Mouse (Mus musculus) lung, embryonic 14.5 days (tissue): ENCODE data around the gene Slc2a8. TPM values are rescaled to one million over a fixed set of nuclear protein-coding genes. Genes with fewer than 3 reads are reported as not detected.

Experiments used
- ATAC-seq: fragments of 200-750 bp; cut with Nextera tagmentation; 2 replicates; pipeline ENCODE4 v1.8.0; 2017; ENCODE audit warnings: mild to moderate bottlenecking, moderate TSS enrichment, moderate library complexity; ENCODE audit not compliant: insufficient read depth
- DNase-seq: peaks from one replicate; pipeline ENCODE4 v3.0.0-alpha.2; 2015
- H3K27ac ChIP-seq: fragments of 300-500 bp; sonication (generic); 2 replicates; pipeline ENCODE4 v1.5.1; 2014; ENCODE audit warnings: low read depth, mild to moderate bottlenecking, moderate library complexity
- H3K27me3 ChIP-seq: fragments of 300-500 bp; sonication (generic); 2 replicates; pipeline ENCODE4 v1.6.1; 2014; ENCODE audit warnings: low read length, control low read depth; ENCODE audit not compliant: insufficient read depth
- H3K36me3 ChIP-seq: fragments of 300-500 bp; sonication (generic); 2 replicates; pipeline ENCODE4 v1.6.1; 2014; ENCODE audit warnings: control low read depth; ENCODE audit not compliant: insufficient read depth
- H3K4me1 ChIP-seq: fragments of 300-500 bp; sonication (generic); 2 replicates; pipeline ENCODE4 v1.6.1; 2014; ENCODE audit warnings: antibody characterized with exemption, control low read depth; ENCODE audit not compliant: insufficient read depth
- H3K4me2 ChIP-seq: fragments of 300-500 bp; sonication (generic); 2 replicates; pipeline ENCODE4 v1.6.1; 2014; ENCODE audit warnings: mild to moderate bottlenecking
- H3K4me3 ChIP-seq: fragments of 300-500 bp; sonication (generic); 2 replicates; pipeline ENCODE4 v1.5.1; 2014; ENCODE audit warnings: low read depth, low read length
- H3K9ac ChIP-seq: fragments of 300-500 bp; sonication (generic); 2 replicates; pipeline ENCODE4 v1.6.1; 2014
- H3K9me3 ChIP-seq: fragments of 300-500 bp; sonication (generic); 2 replicates; pipeline ENCODE4 v1.6.1; 2016; ENCODE audit warnings: low read depth, low read length, control low read depth
- CTCF ChIP-seq: IDR thresholded peaks from 2 replicates; pipeline ENCODE4 v1.5.1; 2016; ENCODE audit warnings: antibody characterized with exemption, low read depth
- WGBS: fragments of 180-500 bp; shearing (Covaris S2); extraction: QIAGEN DNeasy Blood & Tissue Kit; methylation state at CpG from one replicate; pipeline ENCODE4 v1.1.7; 2014; 5-methylcytosine and 5-hydroxymethylcytosine counted together
- polyA plus RNA-seq: library from polyadenylated mRNA; unstranded; fragments of >200 nt; fragmentation: Nextera tagmentation; extraction: Ambion mirVana; gene quantifications from 2 replicates; pipeline ENCODE4 v1.2.1, GENCODE M21; 2014

Slc2a8 gene
- polyA plus RNA-seq, 1 experiment from 2014 or later = 14.4 TPM

GRCm38 (mm10) chr2:32978675-32979074, 3.2 kb downstream of the Slc2a8 start:
- DNase-seq = no peak
- H3K36me3 ChIP-seq = peaks cover 6% of the 10 kb centered on the region; the same call in 1 of the 2 replicates
- no peak overlapping the region for H3K4me2 ChIP-seq
- TF ChIP-seq CTCF = no peak
- H3K27ac ChIP-seq = no peak overlapping the region
- no peak for ATAC-seq
- no peaks in the 10 kb centered on the region for H3K27me3 ChIP-seq
- 69% methylated on average over 3 of the region's 3 CpGs for WGBS
- no peak overlapping the region for H3K4me3 ChIP-seq
- H3K4me1 ChIP-seq = peaks cover 6% of the 10 kb centered on the region; the same call in 1 of the 2 replicates
- H3K9me3 ChIP-seq = no peaks in the 10 kb centered on the region
- no peak overlapping the region for H3K9ac ChIP-seq

DNA sequence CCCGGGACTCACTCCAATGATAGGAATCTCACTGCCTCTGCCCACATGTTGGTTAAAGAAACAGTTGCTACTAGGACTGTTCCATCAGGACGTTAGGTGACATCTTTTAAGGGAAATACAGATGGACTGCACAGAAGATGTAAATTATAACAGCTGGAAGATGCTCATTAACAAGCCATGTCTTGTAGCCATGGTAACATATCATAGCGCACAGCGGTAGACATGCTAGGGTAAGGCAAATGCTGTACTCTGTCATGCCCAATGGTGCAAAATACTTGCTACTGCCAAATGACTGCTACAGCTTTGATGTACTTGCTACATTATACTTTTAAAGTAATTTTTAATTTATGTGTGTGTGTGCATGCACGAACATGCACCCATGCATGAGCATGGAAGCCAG, 4.8 kb downstream of the Slc2a8 start:
- ATAC-seq = no peak
- peaks cover 18% of the 10 kb centered on the region; the same call in 1 of the 2 replicates for H3K36me3 ChIP-seq
- no peak overlapping the region for H3K27ac ChIP-seq
- TF ChIP-seq CTCF = no peak
- DNase-seq = no peak
- no peaks in the 10 kb centered on the region for H3K27me3 ChIP-seq
- peaks cover 4% of the 10 kb centered on the region; the same call in 1 of the 2 replicates for H3K4me1 ChIP-seq
- H3K4me2 ChIP-seq = no peak overlapping the region
- no peak overlapping the region for H3K4me3 ChIP-seq
- no peak overlapping the region for H3K9ac ChIP-seq
- H3K9me3 ChIP-seq = no peaks in the 10 kb centered on the region
- WGBS = 72% methylated on average over 5 of the region's 5 CpGs

DNA sequence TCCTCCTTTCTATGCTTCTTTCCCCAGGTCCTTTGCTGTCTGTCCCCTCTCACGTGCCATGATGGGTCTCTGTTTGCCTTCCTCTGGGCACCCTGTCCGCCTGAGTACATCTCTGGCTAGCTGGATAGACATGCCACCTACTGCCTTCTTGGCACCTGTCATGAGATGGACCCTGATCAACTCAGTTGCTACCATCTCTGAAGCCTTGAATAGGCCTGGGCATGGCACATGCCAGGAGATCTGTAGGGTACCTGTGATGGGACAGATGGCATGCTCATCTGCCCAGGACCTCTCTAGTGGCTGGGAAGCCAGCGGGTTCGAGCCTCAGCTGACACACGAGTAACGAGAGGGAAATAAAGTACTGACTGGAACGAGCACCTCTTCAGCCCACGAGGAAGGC, 7.7 kb downstream of the Slc2a8 start:
- Histone ChIP-seq H3K9me3 (no peaks in the 10 kb centered on the region), H3K4me2 (no peak overlapping the region), H3K27ac (no peak overlapping the region), H3K4me1 (no peaks in the 10 kb centered on the region), H3K36me3 (peaks cover 18% of the 10 kb centered on the region; the same call in 1 of the 2 replicates), H3K9ac (no peak overlapping the region), H3K27me3 (no peaks in the 10 kb centered on the region), H3K4me3 (no peak overlapping the region)
- WGBS = 85% methylated on average over 8 of the region's 8 CpGs
- no peak for ATAC-seq
- DNase-seq = no peak
- TF ChIP-seq CTCF = no peak

- Histone ChIP-seq H3K9me3 (no peaks in the 10 kb centered on the region), H3K27me3 (no peaks in the 10 kb centered on the region), H3K9ac (no peak overlapping the region), H3K36me3 (peaks cover 18% of the 10 kb centered on the region; the same call in 1 of the 2 replicates), H3K4me2 (no peak overlapping the region), H3K27ac (no peak overlapping the region), H3K4me1 (peaks cover 3% of the 10 kb centered on the region; the same call in 1 of the 2 replicates), H3K4me3 (no peak overlapping the region)
- 48% methylated on average over 9 of the region's 9 CpGs for WGBS
- no peak for TF ChIP-seq CTCF
- DNase-seq = no peak
- no peak for ATAC-seq
Measured at GRCm38 (mm10) chr2:32971235-32971634, 10.6 kb downstream of the Slc2a8 start.

DNA sequence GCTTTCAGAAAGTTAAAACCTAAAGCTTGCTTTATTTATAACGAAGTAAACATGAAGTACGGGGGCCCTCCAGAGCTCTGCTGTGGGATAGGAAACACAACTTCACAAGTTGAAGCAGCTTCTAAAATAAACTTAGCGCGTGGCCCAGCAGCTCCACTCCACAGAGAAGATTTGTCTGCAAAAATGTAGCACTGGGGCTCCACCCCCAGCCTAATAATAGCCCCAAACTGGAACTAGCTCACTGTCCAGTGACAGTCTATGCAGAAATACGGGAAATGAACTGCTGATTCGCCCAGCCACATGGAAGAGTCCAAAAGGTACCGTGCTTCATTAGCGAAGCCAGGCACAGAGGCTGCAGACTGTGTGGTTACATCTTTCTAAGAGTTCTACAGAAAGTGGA, 12.6 kb downstream of the Slc2a8 start:
- ATAC-seq (no peak), DNase-seq (no peak)
- Histone ChIP-seq H3K4me3 (no peak overlapping the region), H3K27me3 (no peaks in the 10 kb centered on the region), H3K4me1 (peaks cover 3% of the 10 kb centered on the region; the same call in 1 of the 2 replicates), H3K9ac (no peak overlapping the region), H3K36me3 (peaks cover 24% of the 10 kb centered on the region), H3K27ac (0 out of 2 replicates have a peak overlapping the region, but pooled peaks have one; percentile 22), H3K4me2 (no peak overlapping the region), H3K9me3 (no peaks in the 10 kb centered on the region)
- TF ChIP-seq CTCF = no peak
- 76% methylated on average over 8 of the region's 8 CpGs for WGBS

DNA sequence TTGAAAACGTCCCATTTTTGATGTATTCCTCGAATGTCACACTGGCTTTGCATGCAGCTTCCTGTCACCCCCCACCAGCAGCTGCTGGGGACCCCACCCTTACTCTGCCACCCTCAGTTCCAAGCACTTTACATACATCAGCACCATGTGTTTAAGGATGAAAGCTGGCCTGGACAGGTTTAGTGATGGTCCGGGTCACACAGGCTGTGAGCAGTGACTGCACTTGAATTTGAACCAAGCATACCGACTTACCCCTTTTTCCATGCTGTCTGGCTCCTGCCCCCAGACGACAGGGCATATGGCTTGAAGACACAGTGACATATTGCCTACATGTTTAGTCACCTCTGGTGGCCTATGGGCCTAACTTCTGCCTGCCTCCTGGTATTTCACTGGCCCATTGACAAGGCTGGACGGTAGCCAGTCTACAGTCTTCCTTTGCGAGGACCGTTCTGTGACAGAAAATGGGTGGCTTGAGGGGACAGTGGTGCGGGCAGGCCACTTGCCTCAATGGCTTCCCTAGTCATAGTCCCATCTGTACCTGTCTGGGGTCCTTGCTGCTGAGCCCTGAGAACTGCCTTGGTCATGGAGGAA, 13.8 kb downstream of the Slc2a8 start:
- peak overlapping the region; percentile 70 for H3K4me2 ChIP-seq
- 77% methylated on average over 9 of the region's 9 CpGs for WGBS
- no peaks in the 10 kb centered on the region for H3K27me3 ChIP-seq
- peak overlapping the region; percentile 73; the same call in 1 of the 2 replicates for H3K9ac ChIP-seq
- 0 out of 2 replicates have a peak overlapping the region, but pooled peaks have one; percentile 53 for H3K4me3 ChIP-seq
- no peaks in the 10 kb centered on the region for H3K9me3 ChIP-seq
- DNase-seq (no peak), ATAC-seq (no peak)
- no peak for TF ChIP-seq CTCF
- H3K27ac ChIP-seq = peak overlapping the region; percentile 99; the same call in 1 of the 2 replicates
- peaks cover 6% of the 10 kb centered on the region; the same call in 1 of the 2 replicates for H3K4me1 ChIP-seq
- H3K36me3 ChIP-seq = peaks cover 27% of the 10 kb centered on the region

- H3K4me2 ChIP-seq = peak overlapping the region; percentile 70
- H3K9ac ChIP-seq = peak overlapping the region; percentile 73
- H3K27me3 ChIP-seq = no peaks in the 10 kb centered on the region
- DNase-seq = peak; percentile 94
- ATAC-seq = peak; percentile 88
- H3K9me3 ChIP-seq = no peaks in the 10 kb centered on the region
- peaks cover 31% of the 10 kb centered on the region for H3K36me3 ChIP-seq
- H3K4me1 ChIP-seq = peaks cover 6% of the 10 kb centered on the region; the same call in 1 of the 2 replicates
- under 1% methylated on average over 55 of the region's 55 CpGs for WGBS
- H3K27ac ChIP-seq = peak overlapping the region; percentile 99
- TF ChIP-seq CTCF = peak; percentile 72
- peak overlapping the region; percentile 53 for H3K4me3 ChIP-seq
Measured at GRCm38 (mm10) chr2:32966689-32967631, 14.9 kb downstream of the Slc2a8 start.
